Mouse (Mus musculus): ENCODE measurements around the gene Ptcd2.

DNA sequence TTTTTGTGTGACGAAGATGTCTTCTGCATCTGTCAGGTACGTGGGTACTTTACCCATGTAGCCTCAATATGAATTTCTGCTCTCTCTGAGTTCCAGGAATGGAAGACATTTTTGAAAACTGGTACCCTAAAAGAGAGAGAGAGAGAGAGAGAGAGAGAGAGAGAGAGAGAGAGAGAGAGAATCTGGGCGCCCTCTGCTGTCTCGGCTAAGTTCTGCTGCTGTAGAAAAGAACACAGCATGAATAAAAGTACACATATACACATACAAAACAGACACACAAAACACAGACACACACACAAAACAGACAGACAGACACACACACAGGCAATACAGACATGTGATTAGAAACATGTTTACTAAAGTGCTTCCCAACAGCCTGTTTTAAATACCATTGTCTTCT lies 27.4 kb downstream of the Ptcd2 start:
- TF ChIP-seq CTCF (IDR thresholded peaks at IDR 0.05; ENCODE audit: insufficient read depth, low read length) (no peak), POLR2A (IDR thresholded peaks at IDR 0.05; ENCODE audit: borderline replicate concordance, extremely low read depth, low read depth, low read length) (no peak)

All from lung, adult 2 months (tissue).